Mouse (Mus musculus): Measurements from ENCODE around the gene Tnfrsf18. TPM values are rescaled to one million over a fixed set of nuclear protein-coding genes. Genes with fewer than 3 reads are reported as not detected.
A peak's percentile ranks its signal among the peaks of the same experiment; 100 is the strongest.

Tnfrsf18 gene
- total RNA-seq, 2 experiments from 2014 or later: 0.29 TPM; not detected in 1

DNA sequence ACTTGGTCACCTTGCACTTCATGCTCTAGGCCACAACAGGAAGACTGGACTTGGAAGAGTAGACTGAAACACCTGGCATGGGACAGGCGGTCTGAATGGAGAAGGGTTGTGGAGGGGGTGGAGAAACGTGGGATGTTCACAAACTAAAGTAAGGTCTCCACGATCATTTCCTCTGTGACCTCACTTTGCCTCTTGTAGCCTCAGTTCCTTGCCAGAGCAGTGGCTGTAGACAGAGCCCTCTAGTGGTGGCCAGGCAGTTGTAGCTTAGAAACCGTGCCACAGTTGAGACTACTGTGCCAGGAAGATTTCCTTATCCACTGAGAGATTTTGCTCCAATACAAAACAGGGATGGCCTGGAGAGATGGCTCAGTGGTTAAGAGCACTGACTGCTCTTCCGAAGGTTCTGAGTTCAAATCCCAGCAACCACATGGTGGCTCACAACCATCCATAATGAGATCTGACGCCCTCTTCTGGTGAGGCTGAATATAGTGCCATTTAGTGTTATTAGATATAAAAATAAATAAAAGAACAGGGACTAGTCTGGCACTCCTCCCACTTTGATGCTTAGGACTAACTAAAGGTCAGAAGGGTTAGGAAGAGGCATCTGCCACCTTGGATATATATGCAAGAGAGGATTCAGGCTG, 7.6 kb downstream of the Tnfrsf18 start:
- peak; percentile 56 for DNase-seq

DNA sequence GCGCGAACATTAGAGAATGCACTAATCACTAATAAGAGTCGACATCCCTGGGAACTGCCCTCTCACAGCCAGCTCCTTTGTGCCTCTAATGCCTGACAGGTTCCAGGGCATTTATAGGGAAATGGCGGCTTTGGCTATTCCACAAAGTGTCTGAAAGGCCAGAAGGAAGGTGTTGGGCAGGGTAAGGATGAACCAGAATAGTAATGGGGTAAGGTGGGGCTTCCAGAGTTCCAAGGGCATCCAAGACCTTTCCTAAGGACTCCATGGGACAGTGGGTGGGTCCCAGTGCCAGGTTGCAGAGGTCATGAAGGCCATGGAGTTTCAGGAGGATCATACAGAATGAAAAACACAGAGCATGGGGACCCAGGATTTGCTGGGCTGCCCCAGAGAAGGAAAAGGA, 8.3 kb downstream of the Tnfrsf18 start:
- DNase-seq: no peak

- DNase-seq: no peak
These were observed 8.9 kb downstream of the Tnfrsf18 start for GRCm38 (mm10) chr4:156034901-156035300.

- no peak for DNase-seq
These were observed 18.8 kb downstream of the Tnfrsf18 start for GRCm38 (mm10) chr4:156044754-156045153.

DNA sequence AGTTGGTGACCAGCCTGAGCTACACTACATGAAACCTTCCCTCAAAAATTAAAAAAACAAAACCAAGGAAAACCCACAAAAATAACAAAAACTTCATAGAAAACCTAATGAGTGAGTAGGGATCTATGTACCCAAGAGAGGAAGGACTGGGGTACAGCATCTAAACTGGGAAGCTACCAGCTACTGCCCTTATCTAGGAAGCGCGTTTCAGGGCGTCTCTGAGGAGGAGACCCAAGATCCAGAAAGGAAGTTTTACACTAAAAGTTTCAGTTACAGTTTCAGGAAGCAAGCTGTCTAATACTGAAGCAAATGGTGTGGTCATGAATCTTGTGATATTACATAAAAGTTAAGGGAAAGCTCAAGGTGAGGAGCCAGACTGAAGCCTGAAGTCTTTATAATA, 23.8 kb downstream of the Tnfrsf18 start:
- DNase-seq: no peak

DNA sequence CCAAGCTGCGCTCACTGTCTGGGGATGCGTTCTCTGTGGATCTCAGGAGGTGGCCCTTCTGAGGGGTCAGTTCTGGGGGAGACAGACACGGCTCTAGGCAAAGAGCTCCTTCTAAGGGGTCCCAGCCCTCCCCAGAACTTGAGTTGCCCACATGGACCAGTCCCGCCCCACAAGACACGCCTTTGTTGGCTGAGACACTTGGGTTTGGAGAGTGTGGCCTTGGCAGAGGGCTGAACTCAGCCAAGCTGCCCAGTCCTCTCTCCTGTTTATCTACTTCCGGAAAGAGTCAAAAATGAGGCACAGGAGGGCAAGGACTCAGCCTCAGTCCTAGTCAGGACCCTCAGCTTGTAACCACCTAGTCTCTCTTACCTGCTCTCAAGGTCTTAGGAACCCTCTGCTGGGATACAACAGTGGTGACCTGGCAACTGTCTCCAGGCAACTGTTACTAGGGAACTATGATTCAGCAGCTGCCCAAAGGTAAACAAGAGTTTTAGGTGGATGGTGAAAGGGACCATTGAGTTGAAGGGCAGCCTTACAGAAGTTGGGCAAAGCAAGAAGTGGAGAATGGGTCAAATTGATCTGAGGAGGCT, 24.5 kb downstream of the Tnfrsf18 start:
- DNase-seq: no peak

- no peak for DNase-seq
These were observed 27.1 kb downstream of the Tnfrsf18 start for GRCm38 (mm10) chr4:156053113-156053512.

DNA sequence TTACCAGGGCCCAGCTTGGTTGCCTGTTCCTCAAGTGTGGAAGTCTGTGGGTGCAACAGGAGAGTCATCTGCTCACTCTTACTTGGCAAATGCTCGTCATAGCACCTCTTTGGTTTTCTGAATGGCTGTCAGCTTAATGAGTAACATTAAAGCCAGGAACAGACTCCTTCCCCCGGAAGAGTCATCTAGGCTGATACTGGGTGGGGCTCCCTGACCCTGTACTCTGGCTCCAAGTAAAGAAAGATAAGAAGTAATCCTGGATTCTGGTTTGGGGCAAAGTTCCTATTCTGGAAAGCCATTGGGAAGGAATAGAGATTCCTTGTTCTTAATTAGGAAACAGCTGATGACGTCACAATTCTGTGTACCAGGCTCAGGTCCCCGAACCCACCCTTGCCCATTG, 28.2 kb downstream of the Tnfrsf18 start:
- DNase-seq: no peak

GRCm38 (mm10) chr4:156054606-156055005, 28.6 kb downstream of the Tnfrsf18 start:
- no peak for DNase-seq

DNA sequence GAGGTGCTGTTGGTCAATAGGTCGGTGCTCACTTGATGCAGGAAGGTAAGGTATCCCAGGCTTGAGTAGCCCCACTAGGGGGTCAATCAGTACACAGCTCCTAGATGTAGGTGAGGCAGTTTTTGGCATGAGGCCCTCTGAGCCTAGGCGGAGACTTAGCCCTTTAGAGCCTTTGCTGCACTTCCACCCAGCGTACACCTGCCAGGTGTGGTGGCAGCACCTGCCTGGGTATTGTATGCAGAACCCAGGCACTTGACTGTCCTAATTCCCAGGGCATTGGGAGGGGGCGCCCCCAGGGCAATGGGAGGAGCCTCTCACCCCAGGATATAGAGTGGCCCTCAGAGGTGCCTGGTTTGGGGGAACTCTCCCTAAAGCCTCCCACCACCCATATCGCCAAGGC, 29.2 kb downstream of the Tnfrsf18 start:
- no peak for DNase-seq

DNA sequence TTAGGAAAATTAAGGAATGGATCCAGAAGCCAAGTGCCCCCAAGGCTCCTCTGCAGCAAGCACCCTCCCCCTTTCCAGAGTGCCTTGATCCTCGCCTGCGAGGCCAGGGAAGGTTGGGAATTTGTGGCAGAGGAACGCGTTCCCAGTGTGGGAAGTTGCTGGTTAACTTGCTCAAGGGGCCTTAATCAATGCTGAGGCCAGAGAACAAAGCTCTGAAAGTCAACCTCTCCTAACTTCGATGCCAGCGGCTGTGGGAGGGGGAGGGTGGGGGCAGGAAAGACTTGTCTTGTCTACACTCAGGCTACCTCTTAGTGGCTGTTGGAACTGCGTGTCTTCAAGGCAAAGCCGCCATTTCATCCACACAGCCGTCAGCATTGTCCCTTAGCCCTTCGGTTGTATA, 31.7 kb downstream of the Tnfrsf18 start:
- DNase-seq: no peak

GRCm38 (mm10) chr4:156058826-156059225, 32.9 kb downstream of the Tnfrsf18 start:
- DNase-seq: no peak

DNA sequence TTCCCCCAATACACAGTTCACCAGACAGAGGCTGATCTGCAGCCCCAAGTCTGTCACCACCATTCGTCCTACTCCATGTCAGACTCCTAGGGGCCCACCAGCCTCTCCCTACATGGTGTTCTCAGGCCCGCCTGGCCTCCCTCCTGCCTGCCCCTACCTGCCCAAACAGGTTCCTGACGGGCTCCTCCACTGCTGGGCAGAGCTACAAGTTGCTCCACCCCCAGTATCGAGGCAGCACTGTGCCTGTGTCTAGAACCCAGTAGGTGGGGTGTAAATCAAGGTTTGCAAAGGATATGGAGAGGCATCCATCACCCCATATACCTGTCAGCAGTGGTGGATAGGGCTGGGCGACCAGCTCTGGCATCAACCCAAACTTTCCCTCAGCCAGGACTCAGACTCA, 33.3 kb downstream of the Tnfrsf18 start, which contains the start of gene Ttll10:
Gene Ttll10, minus strand, starts transcription at position 154 of the 400 bp plus-strand sequence.
- DNase-seq: no peak

- DNase-seq: no peak
These were observed 33.7 kb downstream of the Tnfrsf18 start for GRCm38 (mm10) chr4:156059713-156060112.

DNA sequence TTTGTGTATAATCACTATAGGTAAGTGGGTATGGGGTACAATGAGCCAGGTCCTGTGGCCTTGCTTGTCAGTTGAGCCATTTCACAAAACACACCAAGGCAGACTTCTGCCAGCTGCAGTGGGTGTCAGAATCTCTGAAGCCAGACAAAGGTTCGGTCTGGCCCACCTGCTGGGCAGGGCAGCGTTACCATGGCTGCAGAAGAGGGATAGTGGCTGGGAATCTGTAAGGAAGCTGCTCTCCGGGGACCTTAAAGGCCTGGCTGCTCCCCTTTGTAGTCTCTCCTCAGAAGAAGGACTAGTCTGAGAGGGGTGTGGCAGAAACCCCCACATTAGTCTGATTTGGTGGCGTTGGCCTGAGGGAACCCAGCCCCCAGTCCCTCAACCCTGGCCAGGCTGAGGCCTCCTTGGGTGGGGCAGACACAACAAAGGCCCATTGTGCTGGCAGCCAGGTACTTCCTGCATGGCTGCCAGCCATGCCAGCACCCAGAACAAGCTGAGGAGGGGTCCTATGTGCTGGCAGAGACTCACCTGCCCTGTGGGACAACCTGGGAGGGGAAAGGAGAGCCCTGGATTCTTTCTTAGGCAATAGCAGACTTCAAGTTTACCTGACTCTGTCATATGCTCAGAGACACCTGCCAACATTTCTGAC, 38.0 kb downstream of the Tnfrsf18 start:
- no peak for DNase-seq

DNA sequence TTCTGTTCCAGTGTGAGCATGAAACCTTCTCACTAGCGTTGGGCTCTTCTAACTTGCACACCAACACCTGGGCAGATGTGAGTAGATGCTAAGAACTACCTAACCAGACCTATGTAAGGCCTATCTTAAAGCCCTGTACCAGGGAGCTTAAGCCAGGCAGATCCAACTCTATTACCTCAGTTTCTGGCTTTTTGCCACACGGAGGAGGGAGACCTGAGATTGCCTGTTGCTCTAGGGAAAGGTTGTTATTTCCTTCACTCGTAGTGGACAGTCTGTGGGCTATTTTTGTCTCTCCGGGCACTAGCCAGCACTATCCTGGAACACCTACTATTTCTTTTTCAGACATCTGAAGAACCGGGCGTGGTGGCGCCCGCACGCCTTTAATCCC, 38.5 kb downstream of the Tnfrsf18 start:
- no peak for DNase-seq

GRCm38 (mm10) chr4:156065156-156065894, 39.4 kb downstream of the Tnfrsf18 start:
- DNase-seq: no peak

DNA sequence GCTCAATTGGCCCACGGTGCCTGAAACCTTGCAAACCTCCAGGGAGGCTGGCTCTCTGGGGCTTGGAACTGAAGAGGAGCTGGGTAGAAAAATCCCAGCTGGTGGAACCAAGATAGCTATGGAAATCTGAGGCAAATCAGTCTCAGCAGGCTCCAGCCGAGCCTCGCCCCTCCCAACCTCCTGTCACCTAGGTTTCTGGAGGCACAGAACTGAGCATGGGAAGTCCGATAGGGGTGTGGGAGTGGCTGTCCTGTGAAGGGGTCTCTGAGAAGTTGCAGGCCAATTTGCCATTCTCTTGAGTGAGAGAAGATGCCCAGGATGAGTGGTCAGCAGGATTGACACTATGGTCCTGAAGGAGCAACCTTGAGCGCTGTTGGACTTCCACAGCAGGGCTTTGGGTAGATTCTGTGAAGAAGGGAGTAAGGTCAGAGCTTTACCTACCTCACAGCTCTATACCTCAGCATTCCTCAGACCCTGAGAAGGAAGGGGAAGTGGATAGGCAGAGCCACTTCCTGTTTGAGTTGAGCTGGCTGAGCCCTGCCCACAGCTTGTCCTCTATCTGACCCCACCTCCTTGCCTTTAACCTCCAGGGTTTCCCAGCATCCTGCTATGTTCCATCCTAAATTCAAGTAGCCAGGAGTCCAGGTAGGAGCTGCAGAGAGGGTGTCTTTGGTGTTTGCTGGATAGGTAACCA, 41.4 kb downstream of the Tnfrsf18 start:
- no peak for DNase-seq

DNA sequence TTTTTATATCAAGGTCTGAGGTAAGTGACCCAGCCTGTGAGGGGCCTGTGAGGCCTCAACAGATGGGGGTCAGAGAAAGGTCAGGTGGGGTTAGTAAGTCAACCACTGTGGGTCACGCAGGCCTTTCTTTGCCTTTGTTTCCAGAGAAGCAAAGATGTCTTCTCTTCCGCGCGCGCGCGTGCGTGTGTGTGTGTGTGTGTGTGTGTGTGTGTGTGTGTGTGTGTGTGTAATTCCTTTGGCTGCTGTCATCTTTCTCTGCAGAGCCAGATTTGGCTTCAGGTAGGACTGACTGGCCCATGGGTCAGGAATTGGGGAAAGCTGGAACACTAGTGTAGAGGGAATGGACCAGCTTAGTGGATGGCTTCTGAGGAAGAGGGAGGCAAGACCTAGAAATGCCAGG, 43.7 kb downstream of the Tnfrsf18 start:
- DNase-seq: no peak

GRCm38 (mm10) chr4:156070276-156070675, 44.3 kb downstream of the Tnfrsf18 start:
- DNase-seq: no peak

DNA sequence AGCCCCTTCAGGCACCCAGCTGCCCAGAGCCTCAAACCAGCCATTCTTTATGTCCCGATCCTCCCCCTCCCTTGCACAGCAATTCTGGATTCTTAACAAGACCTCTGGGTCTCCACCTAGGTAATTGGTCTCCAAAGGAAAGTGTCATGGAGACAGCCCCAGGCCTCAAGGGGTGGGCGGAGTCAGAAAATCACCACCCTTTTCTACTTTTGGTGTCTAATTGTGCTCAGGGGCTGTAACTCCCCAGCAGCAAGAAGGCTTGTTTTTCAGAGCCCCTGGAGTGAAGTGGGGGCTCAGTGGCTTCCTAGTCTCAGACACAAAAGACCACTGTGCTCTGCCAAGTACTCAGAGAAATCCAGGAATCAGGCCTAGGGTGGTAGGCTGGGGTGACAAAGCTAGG, 44.8 kb downstream of the Tnfrsf18 start:
- no peak for DNase-seq

GRCm38 (mm10) chr4:156076911-156077382, 51.0 kb downstream of the Tnfrsf18 start:
- DNase-seq: no peak

Measured in heart, postnatal 4 days (tissue).